Mouse (Mus musculus): ENCODE results near the gene Ptcd2.

- TF ChIP-seq CTCF (IDR thresholded peaks at IDR 0.05) (no peak), POLR2A (IDR thresholded peaks at IDR 0.05; ENCODE audit: insufficient read depth, low read depth, low read length) (no peak)
Measured at GRCm38 (mm10) chr13:99386341-99386740, 41.8 kb upstream of the Ptcd2 start.
